Mouse (Mus musculus): ENCODE data around the gene Dact3. TPM values are rescaled to one million over a fixed set of nuclear protein-coding genes. Genes with fewer than 3 reads are reported as not detected.
A peak's percentile ranks its signal among the peaks of the same experiment; 100 is the strongest.

Dact3 gene
- polyA plus RNA-seq, 1 experiment = 9.2 TPM

DNA sequence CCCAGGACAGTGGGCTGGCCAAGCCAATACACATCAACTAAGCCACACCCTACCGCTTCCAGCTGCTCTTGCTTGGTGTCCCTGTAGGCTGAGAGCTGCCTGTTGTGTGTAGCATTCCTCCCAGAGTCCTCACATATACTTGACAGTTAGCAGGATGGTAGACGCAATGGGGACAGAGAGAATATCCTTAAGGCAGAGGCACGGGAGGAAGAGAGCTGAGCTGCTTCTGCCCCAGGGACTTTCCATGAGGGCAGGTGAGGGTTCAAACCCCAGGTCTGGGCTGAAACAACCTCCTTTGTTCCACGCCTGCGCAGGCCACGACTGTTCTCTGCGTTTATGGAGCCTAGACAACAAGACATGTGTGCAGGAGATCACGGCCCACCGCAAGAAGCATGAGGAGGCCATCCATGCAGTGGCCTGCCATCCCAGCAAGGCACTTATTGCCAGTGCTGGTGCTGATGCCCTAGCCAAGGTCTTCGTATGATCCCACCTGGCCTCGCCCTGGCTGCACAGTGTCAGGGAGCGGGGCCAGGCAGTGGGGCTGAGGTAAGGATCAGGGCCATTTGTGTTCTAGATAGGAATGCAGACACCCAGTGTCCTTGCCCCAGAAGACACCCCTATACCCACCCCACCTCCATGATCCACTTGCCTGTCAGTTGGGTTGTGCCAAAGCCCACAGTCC is 35.5 kb upstream of the Dact3 start:
- H3K4me1 ChIP-seq (ENCODE audit: control insufficient read depth, insufficient read depth, insufficient read length) = peaks cover 47% of the 10 kb centered on the region
- no peak overlapping the region for H3K4me3 ChIP-seq (ENCODE audit: extremely low read depth, insufficient read depth, insufficient read length)
- 93% methylated on average over 12 of the region's 12 CpGs for WGBS

DNA sequence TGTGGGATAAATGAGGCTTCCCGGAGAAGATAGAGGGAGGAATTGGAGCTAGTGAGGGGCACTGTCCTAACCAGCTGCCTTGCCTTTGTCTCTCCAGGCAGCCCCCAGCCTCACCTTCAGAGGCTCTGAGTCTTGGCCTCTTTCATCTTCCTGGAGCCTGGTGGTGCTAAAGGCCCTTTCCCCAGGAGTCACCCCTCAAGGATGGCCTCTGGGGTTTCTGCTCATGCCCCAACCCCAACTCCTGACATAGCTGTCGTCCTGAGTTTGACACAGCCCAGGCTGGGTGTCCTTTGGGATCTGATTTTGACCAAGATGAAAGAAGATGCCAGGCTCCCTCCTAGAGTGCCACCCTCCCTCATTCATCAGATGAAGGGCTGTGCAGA is 35.0 kb upstream of the Dact3 start:
- Histone ChIP-seq H3K4me3 (ENCODE audit: extremely low read depth, insufficient read depth, insufficient read length) (no peak overlapping the region), H3K27ac (ENCODE audit: insufficient read depth, low read length) (peak overlapping the region; percentile 97), H3K4me1 (ENCODE audit: control insufficient read depth, insufficient read depth, insufficient read length) (peaks cover 47% of the 10 kb centered on the region), H3K27me3 (ENCODE audit: control insufficient read depth, insufficient read depth, low read length) (no peaks in the 10 kb centered on the region), H3K36me3 (ENCODE audit: control insufficient read depth, insufficient read depth, low read length) (peaks cover 9% of the 10 kb centered on the region)
- 82% methylated on average over 2 of the region's 2 CpGs for WGBS
- no peak for DNase-seq (ENCODE audit: low read depth in 1 of 2, low spot score in 2 of 2)
- TF ChIP-seq POLR2A (IDR thresholded peaks at IDR 0.05; ENCODE audit: low read depth, low read length) (no peak), CTCF (IDR thresholded peaks at IDR 0.05; ENCODE audit: extremely low read depth, insufficient read depth, insufficient read length, insufficient replicate concordance) (no peak)

More for the DNA sequence above, 35.5 kb upstream of the Dact3 start:
- TF ChIP-seq CTCF (IDR thresholded peaks at IDR 0.05; ENCODE audit: extremely low read depth, insufficient read depth, insufficient read length, insufficient replicate concordance) (no peak), POLR2A (IDR thresholded peaks at IDR 0.05; ENCODE audit: low read depth, low read length) (no peak)
- peak overlapping the region; percentile 97 for H3K27ac ChIP-seq (ENCODE audit: insufficient read depth, low read length)
- no peaks in the 10 kb centered on the region for H3K27me3 ChIP-seq (ENCODE audit: control insufficient read depth, insufficient read depth, low read length)
- H3K36me3 ChIP-seq (ENCODE audit: control insufficient read depth, insufficient read depth, low read length) = peaks cover 13% of the 10 kb centered on the region
- no peak for DNase-seq (ENCODE audit: low read depth in 1 of 2, low spot score in 2 of 2)

DNA sequence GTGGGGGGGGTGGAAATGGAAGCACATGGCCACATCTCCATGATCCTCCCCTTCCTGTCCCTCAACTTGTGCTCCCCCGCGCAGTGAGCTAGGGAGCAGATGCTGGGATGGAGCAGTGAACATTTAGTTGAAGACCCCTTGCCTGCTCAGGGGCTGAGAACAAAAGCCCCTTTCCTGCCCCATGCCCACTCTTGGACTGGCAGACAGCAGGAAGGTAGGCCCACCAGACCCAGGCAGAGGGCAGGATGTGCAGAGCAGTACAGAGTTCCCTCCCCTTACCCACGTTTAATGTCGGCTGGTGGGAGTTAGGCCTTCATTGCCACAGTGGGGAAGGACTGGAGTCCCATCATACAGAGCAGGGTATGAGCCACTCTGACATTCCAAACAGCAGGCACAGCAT is 34.0 kb upstream of the Dact3 start:
- WGBS = 39% methylated on average over 4 of the region's 4 CpGs
- Histone ChIP-seq H3K27me3 (ENCODE audit: control insufficient read depth, insufficient read depth, low read length) (no peaks in the 10 kb centered on the region), H3K36me3 (ENCODE audit: control insufficient read depth, insufficient read depth, low read length) (peaks cover 13% of the 10 kb centered on the region), H3K4me1 (ENCODE audit: control insufficient read depth, insufficient read depth, insufficient read length) (peaks cover 47% of the 10 kb centered on the region), H3K27ac (ENCODE audit: insufficient read depth, low read length) (peak overlapping the region; percentile 97), H3K4me3 (ENCODE audit: extremely low read depth, insufficient read depth, insufficient read length) (no peak overlapping the region)
- TF ChIP-seq POLR2A (IDR thresholded peaks at IDR 0.05; ENCODE audit: low read depth, low read length) (no peak), CTCF (IDR thresholded peaks at IDR 0.05; ENCODE audit: extremely low read depth, insufficient read depth, insufficient read length, insufficient replicate concordance) (no peak)
- DNase-seq (ENCODE audit: low read depth in 1 of 2, low spot score in 2 of 2) = no peak

DNA sequence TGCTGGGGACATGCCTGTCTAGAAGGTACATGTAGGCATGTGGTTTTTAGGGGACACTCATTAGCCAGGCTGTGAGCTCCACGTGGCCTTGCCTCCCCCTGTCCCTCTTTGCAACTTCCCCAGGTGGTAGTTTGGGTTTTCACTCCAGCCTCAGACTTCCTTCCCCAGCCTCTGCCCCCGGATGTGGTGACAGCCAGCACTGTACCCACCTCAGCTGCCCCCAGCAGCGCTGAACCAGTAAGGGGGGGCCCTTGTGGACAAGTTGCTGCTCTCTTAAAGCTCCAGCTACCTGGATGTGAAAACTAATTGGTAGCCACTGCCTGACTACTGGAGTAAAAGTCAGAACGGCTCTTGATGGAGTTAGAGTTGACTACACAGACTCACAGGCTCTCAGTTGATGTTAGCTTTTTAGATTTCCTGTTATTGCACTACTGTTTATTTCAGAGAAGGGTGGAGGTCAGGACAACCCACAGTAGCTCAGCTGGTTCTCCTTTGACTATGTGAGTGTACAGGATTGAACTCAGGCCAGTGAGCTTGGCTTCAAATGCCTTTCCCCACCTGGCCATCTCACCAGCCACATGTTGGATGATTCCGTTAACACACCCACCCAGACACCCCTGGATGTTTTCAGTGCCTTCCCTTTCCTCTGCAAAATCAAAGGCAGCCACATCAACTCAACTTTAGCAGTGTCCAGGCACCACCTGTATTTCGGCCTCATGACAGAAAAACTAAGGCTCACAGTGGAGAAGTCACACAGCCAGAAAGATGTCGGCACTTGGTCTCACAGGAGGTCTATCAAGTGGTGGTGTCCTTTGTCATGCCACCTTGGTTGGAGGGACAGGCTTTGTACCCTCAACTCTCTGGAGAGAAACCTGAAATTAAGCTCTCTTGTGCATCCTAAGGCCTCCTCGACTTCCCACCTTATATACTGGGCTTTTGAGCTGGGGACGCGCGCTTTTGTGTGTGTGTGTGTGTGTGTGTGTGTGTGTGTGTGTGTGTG is 33.3 kb upstream of the Dact3 start:
- no peak for TF ChIP-seq CTCF (IDR thresholded peaks at IDR 0.05; ENCODE audit: extremely low read depth, insufficient read depth, insufficient read length, insufficient replicate concordance)
- no peak; the same call in 1 of the 2 replicates for TF ChIP-seq POLR2A (IDR thresholded peaks at IDR 0.05; ENCODE audit: low read depth, low read length)
- peak; percentile 56 to 87 for DNase-seq (ENCODE audit: low read depth in 1 of 2, low spot score in 2 of 2)
- WGBS = 8% methylated on average over 11 of the region's 11 CpGs
- H3K36me3 ChIP-seq (ENCODE audit: control insufficient read depth, insufficient read depth, low read length) = peaks cover 13% of the 10 kb centered on the region
- no peaks in the 10 kb centered on the region for H3K27me3 ChIP-seq (ENCODE audit: control insufficient read depth, insufficient read depth, low read length)
- peak overlapping the region; percentile 82 for H3K4me3 ChIP-seq (ENCODE audit: extremely low read depth, insufficient read depth, insufficient read length)
- peak overlapping the region; percentile 97 for H3K27ac ChIP-seq (ENCODE audit: insufficient read depth, low read length)
- H3K4me1 ChIP-seq (ENCODE audit: control insufficient read depth, insufficient read depth, insufficient read length) = peaks cover 47% of the 10 kb centered on the region

DNA sequence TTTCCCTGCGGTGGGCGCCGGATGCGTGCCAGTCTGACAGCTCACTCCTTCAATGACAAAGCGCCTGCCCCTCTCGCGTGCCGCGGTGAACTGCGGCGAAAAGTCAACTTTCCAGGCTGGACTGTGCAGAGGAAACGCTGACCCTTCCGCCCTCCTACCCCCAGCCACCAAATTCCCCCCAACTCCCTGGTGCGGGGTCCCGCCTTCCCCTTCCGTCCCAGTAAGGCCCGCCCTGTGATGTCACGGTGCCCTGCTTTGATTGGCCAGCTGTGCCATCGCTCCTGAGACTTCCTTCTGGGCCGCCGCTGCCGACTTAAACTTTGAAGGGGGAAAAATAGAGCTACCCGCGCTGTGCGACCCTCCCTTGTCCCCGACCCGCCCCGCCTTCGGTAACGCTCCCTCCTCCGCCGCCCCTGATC is 32.5 kb upstream of the Dact3 start, which contains the start of gene Prkd2:
TSS of gene Prkd2 (plus strand) at position 258 of the 419 bp plus-strand sequence.
- H3K27ac ChIP-seq (ENCODE audit: insufficient read depth, low read length) = peak within 1 kb of the TSS; percentile 97

DNA sequence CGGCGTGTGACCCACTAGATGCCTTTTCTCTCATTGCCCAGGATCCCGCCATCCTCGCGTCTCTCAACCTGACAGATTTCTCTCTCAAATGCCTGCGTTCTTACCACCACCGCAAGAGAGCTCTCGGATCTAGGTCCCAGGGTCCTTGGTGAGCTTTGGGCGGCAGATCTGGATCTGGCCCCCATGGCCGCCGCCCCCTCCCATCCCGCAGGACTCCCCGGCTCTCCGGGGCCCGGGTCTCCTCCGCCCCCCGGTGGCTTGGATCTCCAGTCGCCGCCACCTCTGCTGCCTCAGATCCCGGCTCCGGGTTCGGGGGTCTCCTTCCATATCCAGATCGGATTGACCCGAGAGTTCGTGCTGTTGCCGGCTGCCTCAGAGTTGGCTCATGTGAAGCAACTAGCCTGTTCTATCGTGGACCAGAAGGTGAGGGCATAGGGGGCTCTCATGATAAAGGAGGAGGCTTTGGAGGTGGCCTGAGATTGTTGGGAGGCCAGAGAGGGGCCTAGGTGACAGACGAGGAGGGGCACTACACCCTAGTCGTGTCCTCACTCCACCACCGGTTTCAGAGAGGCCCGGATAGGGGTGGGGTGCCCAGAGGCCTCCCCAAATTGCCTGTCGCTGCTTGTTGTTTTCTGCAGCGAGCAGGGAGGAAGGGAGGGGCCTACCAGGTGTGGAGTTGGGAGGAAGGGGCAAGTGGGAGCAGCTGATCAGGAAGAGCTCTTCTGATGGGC is 31.5 kb upstream of the Dact3 start:
- peak in 1 of 2 experiments; percentile 74 for DNase-seq (ENCODE audit: low read depth in 1 of 2, low spot score in 2 of 2)
- peaks cover 34% of the 10 kb centered on the region for H3K4me1 ChIP-seq (ENCODE audit: control insufficient read depth, insufficient read depth, insufficient read length)
- H3K4me3 ChIP-seq (ENCODE audit: extremely low read depth, insufficient read depth, insufficient read length) = peak overlapping the region; percentile 82
- peak overlapping the region; percentile 97 for H3K27ac ChIP-seq (ENCODE audit: insufficient read depth, low read length)
- TF ChIP-seq POLR2A (IDR thresholded peaks at IDR 0.05; ENCODE audit: low read depth, low read length) = peak; percentile 75
- no peak for TF ChIP-seq CTCF (IDR thresholded peaks at IDR 0.05; ENCODE audit: extremely low read depth, insufficient read depth, insufficient read length, insufficient replicate concordance)
- H3K27me3 ChIP-seq (ENCODE audit: control insufficient read depth, insufficient read depth, low read length) = no peaks in the 10 kb centered on the region
- 1% methylated on average over 33 of the region's 33 CpGs for WGBS
- peaks cover 24% of the 10 kb centered on the region for H3K36me3 ChIP-seq (ENCODE audit: control insufficient read depth, insufficient read depth, low read length)

More for the DNA sequence above, 32.5 kb upstream of the Dact3 start, which contains the start of gene Prkd2:
- peak within 1 kb of the TSS; percentile 82 for H3K4me3 ChIP-seq (ENCODE audit: extremely low read depth, insufficient read depth, insufficient read length)
- DNase-seq (ENCODE audit: low read depth in 1 of 2, low spot score in 2 of 2) = peak; percentile 57 to 94
- peaks cover 44% of the 10 kb centered on the region for H3K4me1 ChIP-seq (ENCODE audit: control insufficient read depth, insufficient read depth, insufficient read length)
- under 1% methylated on average over 31 of the region's 32 CpGs for WGBS
- H3K27me3 ChIP-seq (ENCODE audit: control insufficient read depth, insufficient read depth, low read length) = no peaks in the 10 kb centered on the region
- TF ChIP-seq CTCF (IDR thresholded peaks at IDR 0.05; ENCODE audit: extremely low read depth, insufficient read depth, insufficient read length, insufficient replicate concordance) = no peak
- TF ChIP-seq POLR2A (IDR thresholded peaks at IDR 0.05; ENCODE audit: low read depth, low read length) = peak; percentile 20
- H3K36me3 ChIP-seq (ENCODE audit: control insufficient read depth, insufficient read depth, low read length) = peaks cover 18% of the 10 kb centered on the region

Measured in spleen, adult 2 months (tissue).